Mouse (Mus musculus): ENCODE measurements at regions not wholly inside any gene's neighbourhood (a gene's known extent, or its start where the extent isn't known, plus 50 kb on each side); places are given as distances from the start of the nearest gene placed in this dataset.
A peak's percentile ranks its signal among the peaks of the same experiment; 100 is the strongest.

DNA sequence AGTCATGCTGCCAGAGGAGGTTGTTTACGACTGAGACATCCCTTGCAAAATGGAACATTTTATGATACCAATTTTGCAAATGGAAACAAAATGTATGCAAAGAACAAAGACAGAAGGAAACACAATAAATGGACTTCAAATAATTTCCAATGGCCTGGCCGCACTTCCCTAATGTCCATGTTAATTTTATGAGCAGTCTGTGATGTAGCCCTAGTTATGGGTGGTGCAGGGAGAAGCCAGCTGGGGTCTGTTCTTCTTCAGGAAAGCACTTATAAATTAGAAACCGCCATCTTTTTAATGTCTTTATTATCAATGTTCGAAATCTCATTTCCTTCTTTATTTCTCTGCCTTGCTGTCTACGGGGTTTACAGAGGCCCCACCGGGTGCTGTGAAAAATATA, 51.0 kb upstream of the Jak1 start:
- no peak overlapping the region for H3K4me2 ChIP-seq (ENCODE audit: low read depth, low read length)
- H3K4me3 ChIP-seq (ENCODE audit: low read depth, low read length), result no peak overlapping the region
- ATAC-seq (ENCODE audit: insufficient read depth, low read depth) (no peak), DNase-seq (ENCODE audit: low spot score) (no peak)
- no peak overlapping the region for H3K27ac ChIP-seq (ENCODE audit: low read depth)
- H3K36me3 ChIP-seq (replicated peaks; ENCODE audit: control insufficient read depth, insufficient read depth, low read length), result no peaks in the 10 kb centered on the region
- no peaks in the 10 kb centered on the region for H3K4me1 ChIP-seq (ENCODE audit: control insufficient read depth, insufficient read depth)
- TF ChIP-seq CTCF (IDR thresholded peaks at IDR 0.05; ENCODE audit: low read depth), result no peak
- no peak for TF ChIP-seq EP300 (IDR thresholded peaks at IDR 0.05; ENCODE audit: low read depth)
- no peaks in the 10 kb centered on the region for H3K27me3 ChIP-seq (ENCODE audit: control insufficient read depth, insufficient read depth, low read length)
- 80% methylated on average over 6 of the region's 6 CpGs for WGBS
- no peaks in the 10 kb centered on the region for H3K9me3 ChIP-seq (replicated peaks; ENCODE audit: control insufficient read depth, low read length)
- no peak overlapping the region for H3K9ac ChIP-seq (replicated peaks; ENCODE audit: low read depth, low read length)

MicroRNAs encoded in the stretch of these regions (microRNA counts, 519-probe panel; counts per million panel counts)
- 2,436 counts per million, percentile 27 among the panel's probes with 10 or more counts for microRNA mmu-miR-101a

Small RNA genes lying in the stretch of these regions (microRNA-seq; reads per million reads assigned to microRNA genes)
- gene Mir101a, result 304 reads per million, percentile 70 among the genes with 10 or more reads in this experiment
